Mouse (Mus musculus) gastrocnemius, adult 2 months (tissue): ENCODE measurements at regions not wholly inside any gene's neighbourhood (a gene's known extent, or its start where the extent isn't known, plus 50 kb on each side); places are given as distances from the start of the nearest gene placed in this dataset.
"Not testable (repeated sequence)": the region's sequence is repeated elsewhere in the genome, so short reads cannot be mapped to it uniquely, and the experiment has no call there.

ENCODE experiments used
- DNase-seq: peaks from one replicate; pipeline ENCODE4 v3.0.0; 2022
- H3K27ac ChIP-seq: fragments of 200-600 bp; 2 replicates; pipeline ENCODE4 v1.8.1; 2022; ENCODE audit warnings: mild to moderate bottlenecking
- H3K4me3 ChIP-seq: fragments of 200-600 bp; 2 replicates; pipeline ENCODE4 v1.8.1; 2022; ENCODE audit warnings: mild to moderate bottlenecking, moderate library complexity
- CTCF ChIP-seq: fragments of 200-600 bp; IDR thresholded peaks from 2 replicates; pipeline ENCODE4 v1.8.1; 2022; ENCODE audit warnings: antibody characterized with exemption, mild to moderate bottlenecking, moderate library complexity
- intact Hi-C: fragments of 180-260 bp; cut with DNase I; formaldehyde crosslinking; loops from one replicate; pipeline ENCODE4 v1.15.1; 2025

DNA sequence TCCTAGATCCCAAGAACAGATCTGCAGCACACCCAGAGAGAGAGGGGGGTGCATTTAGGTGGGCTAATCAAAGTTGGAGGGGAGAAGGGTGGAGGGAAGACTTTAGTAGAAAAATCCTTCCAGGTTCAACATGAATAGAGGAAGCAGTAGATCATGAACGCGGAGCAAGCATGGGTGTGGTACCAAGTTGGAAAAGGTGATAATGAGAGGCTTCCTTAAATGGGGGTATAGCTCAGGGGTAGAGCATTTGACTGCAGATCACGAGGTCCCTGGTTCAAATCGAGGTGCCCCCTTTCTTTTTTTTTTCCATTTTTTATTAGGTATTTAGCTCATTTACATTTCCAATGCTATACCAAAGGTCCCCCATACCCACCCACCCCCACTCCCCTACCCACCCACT is 54.0 kb upstream of the Krba1 start:
- H3K27ac ChIP-seq, DNase-seq, intact Hi-C loops: not testable (repeated sequence)

DNA sequence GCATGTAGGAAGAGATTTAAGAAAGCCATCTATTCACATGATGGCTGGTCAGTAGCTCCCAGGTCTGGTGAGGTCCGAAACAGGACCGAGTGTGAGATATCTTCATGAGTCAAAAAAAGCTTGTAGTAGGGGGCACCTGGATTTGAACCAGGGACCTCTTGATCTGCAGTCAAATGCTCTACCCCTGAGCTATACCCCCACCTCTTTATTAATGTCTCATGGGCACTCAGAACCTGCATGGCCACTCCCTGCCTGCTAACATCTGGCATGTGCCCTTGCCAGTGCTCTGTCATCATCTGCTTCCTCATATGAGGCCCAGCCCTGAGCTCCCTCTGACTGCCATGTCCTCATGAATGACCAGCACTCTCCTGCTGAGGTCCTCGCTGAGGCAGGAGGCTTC is 58.4 kb upstream of the Krba1 start:
- intact Hi-C loops, H3K4me3 ChIP-seq, H3K27ac ChIP-seq, DNase-seq: not testable (repeated sequence)

More for the DNA sequence above, 54.0 kb upstream of the Krba1 start:
- not testable (repeated sequence) for H3K4me3 ChIP-seq

DNA sequence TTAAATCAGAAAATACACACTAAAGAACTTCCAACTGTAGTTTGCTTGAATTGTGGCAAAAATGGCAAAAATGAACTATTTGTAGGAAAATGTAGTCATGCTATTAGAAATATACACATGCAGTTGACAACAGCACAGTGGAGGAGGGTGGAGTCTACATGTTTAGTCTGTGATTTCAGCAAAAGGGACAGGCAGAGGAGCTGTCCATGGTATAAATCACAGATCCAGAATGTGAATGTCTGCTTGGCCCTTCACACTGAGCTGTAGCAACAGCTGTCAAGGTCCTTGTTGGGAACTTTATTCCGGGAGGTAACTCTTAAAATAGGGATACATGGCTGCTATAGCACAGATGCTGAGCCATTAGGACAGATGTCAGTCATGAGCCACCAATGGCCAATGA is 107.4 kb upstream of the Krba1 start:
- TF ChIP-seq CTCF: no peak
- no peak overlapping the region for H3K27ac ChIP-seq
- H3K4me3 ChIP-seq: no peak overlapping the region
- intact Hi-C loops: no loop called here
- DNase-seq: no peak

DNA sequence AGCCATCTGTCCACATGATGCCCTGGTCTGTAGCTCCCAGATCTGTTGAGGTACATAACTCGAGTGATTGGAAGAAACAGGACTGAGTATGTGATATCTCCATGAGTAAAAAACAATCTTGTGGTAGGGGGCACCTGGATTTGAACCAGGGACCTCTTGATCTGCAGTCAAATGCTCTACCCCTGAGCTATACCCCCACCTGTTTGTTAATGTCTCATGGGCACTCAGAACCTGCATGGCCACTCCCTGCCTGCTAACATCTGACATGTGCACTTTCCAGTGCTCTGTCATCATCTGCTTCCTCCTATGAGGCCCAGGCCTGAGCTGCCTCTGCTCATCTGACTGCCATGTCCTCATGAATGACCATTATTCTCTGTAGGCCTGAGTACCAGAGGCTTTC is 115.7 kb upstream of the Krba1 start:
- not testable (repeated sequence) for DNase-seq, H3K27ac ChIP-seq, H3K4me3 ChIP-seq
- intact Hi-C loops: loop anchor here (1.0 kb wide), 1 partner anchor 16 kb away; no protein-coding TSS in a partner anchor

DNA sequence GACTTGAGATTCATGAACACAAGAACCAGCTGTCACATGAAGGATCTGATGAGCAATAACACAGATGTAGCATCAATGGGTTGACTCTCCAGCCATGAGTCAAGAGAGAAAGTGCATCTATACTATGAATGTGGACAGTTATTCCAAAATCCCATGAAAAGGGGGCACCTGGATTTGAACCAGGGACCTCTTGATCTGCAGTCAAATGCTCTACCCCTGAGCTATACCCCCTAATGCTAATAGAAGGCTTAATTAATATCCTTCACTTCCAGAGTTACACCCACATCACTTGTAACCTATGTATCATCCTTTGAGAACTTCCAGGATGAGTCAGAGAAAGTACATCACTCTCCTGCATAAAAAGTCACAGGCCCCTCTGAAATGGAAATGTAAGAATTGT is 133.8 kb upstream of the Krba1 start:
- DNase-seq, H3K4me3 ChIP-seq, H3K27ac ChIP-seq: not testable (repeated sequence)
- intact Hi-C loops: loop anchor here (1.0 kb wide), 1 partner anchor 10 kb away; no protein-coding TSS in a partner anchor

GRCm38 (mm10) chr6:48252989-48253388 is 142.4 kb upstream of the Krba1 start:
- intact Hi-C loops, H3K27ac ChIP-seq, DNase-seq, H3K4me3 ChIP-seq: not testable (repeated sequence)

DNA sequence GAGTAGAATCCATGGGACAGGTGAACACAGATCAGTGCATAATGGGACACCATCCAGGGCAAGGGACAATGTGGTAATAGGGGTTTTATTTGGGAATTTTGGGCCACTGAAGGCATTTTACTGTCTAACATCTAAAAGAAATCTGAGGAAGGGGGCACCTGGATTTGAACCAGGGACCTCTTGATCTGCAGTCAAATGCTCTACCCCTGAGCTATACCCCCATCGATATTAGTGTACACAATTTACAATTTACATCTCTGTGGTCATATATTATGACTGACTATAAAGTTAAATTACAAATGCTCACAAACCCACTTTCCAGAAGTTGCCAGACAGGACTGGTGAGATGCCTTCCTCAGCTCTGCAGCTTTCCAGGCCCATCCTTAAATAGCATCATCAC is 143.4 kb upstream of the Krba1 start:
- no peak overlapping the region for H3K4me3 ChIP-seq
- no peak for TF ChIP-seq CTCF
- H3K27ac ChIP-seq: no peak overlapping the region
- intact Hi-C loops: no loop called here
- no peak for DNase-seq

- intact Hi-C loops, H3K27ac ChIP-seq, DNase-seq, H3K4me3 ChIP-seq: not testable (repeated sequence)
These were observed 151.2 kb upstream of the Krba1 start for GRCm38 (mm10) chr6:48244191-48244590.

GRCm38 (mm10) chr6:48227431-48227830 is 141.0 kb upstream of the Zfp746 start:
- Histone ChIP-seq H3K4me3 (no peak overlapping the region), H3K27ac (no peak overlapping the region)
- intact Hi-C loops: no loop called here
- TF ChIP-seq CTCF: no peak
- DNase-seq: peak; percentile 24

- Histone ChIP-seq H3K4me3 (no peak overlapping the region), H3K27ac (no peak overlapping the region)
- DNase-seq: no peak
- intact Hi-C loops: no loop called here
- TF ChIP-seq CTCF: no peak
These were observed 137.8 kb upstream of the Zfp746 start for GRCm38 (mm10) chr6:48224206-48224605.

DNA sequence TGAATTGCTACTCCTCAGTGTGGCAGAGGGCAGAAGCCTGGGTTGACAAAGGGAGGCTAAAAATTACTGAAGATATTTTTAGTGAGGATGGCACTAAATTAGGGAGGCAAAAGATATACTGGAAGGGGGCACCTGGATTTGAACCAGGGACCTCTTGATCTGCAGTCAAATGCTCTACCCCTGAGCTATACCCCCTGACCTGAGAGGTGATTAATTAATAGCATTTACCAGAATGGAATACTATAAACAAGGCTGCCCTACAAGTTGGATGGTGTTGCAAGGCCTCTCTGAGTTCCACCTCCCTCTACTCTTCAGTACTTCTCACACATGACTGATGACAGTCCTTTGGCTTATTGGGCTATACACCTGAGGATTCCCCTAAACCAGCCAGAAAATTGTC is 136.6 kb upstream of the Zfp746 start:
- DNase-seq: no peak
- Histone ChIP-seq H3K4me3 (no peak overlapping the region), H3K27ac (no peak overlapping the region)
- TF ChIP-seq CTCF: no peak
- intact Hi-C loops: no loop called here

GRCm38 (mm10) chr6:48221806-48222205 is 135.4 kb upstream of the Zfp746 start:
- intact Hi-C loops, DNase-seq, H3K4me3 ChIP-seq, H3K27ac ChIP-seq: not testable (repeated sequence)

- DNase-seq: no peak
These were observed 128.8 kb upstream of the Zfp746 start for GRCm38 (mm10) chr6:48215212-48215611.

DNA sequence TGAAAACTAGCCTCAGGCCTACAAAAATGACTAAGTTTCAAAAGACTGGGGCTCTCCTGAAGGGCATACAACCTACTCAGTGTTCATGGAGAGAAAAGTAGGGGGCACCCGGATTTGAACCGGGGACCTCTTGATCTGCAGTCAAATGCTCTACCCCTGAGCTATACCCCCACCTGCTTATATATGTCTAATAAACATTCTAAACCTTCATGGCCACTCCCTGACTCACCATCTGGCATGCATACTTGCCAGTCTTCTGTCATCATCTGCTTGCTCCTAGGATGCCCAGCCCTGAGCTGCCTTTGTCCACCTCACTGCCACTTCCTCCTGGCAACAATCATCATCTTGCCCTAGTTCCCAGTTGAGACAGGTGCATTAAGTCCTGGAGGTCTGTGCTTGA is 123.3 kb upstream of the Zfp746 start:
- H3K27ac ChIP-seq: no peak overlapping the region
- intact Hi-C loops: no loop called here

More at GRCm38 (mm10) chr6:48215212-48215611, 128.8 kb upstream of the Zfp746 start:
- no peak for TF ChIP-seq CTCF
- intact Hi-C loops: no loop called here
- Histone ChIP-seq H3K27ac (no peak overlapping the region), H3K4me3 (no peak overlapping the region)

DNA sequence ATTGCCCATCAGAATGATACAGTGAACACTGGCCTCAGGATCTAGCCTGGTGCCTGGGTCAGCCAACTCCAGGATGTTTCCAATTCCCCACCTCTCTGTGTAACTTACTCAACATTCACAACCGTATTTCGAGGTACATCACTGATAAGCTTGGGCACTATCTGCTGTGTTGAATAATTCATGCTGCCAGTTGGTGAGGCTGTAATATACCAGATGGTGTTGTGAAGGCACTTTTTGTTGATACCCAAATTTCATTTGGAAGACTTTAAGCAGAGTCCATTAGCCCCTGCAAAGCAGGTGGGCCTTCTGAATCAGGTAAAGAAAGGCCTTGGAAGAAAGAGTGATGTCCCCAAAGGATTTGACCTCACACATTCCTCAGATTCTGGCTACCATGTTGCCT is 122.7 kb upstream of the Zfp746 start:
- Histone ChIP-seq H3K4me3 (no peak overlapping the region), H3K27ac (no peak overlapping the region)
- DNase-seq: no peak
- no peak for TF ChIP-seq CTCF
- intact Hi-C loops: no loop called here

More for the DNA sequence above, 123.3 kb upstream of the Zfp746 start:
- no peak for DNase-seq
- no peak overlapping the region for H3K4me3 ChIP-seq
- TF ChIP-seq CTCF: no peak
